Mouse (Mus musculus) left cerebral cortex, adult 2 months (tissue): Measurements from ENCODE around the gene Prdm11. TPM values are rescaled to one million over a fixed set of nuclear protein-coding genes. Genes with fewer than 3 reads are reported as not detected.

Experiments
- DNase-seq, 2 experiments: peaks; one replicate each; pipeline ENCODE4 v3.0.0; 2021 to 2022; ENCODE audit warnings: low spot score in 2 of 2, mixed read lengths in 1 of 2; ENCODE audit errors: extremely low spot score in 1 of 2
- H3K27ac ChIP-seq: fragments of 200-600 bp; 2 replicates; pipeline ENCODE4 v1.8.1; 2022
- H3K4me3 ChIP-seq: fragments of 200-600 bp; 2 replicates; pipeline ENCODE4 v1.8.1; 2022
- CTCF ChIP-seq: fragments of 200-600 bp; IDR thresholded peaks from 2 replicates; pipeline ENCODE4 v1.8.1; 2022; ENCODE audit warnings: antibody characterized with exemption, mild to moderate bottlenecking, moderate library complexity
- intact Hi-C: fragments of 180-260 bp; cut with DNase I; formaldehyde crosslinking; loops from one replicate; pipeline ENCODE4 v1.15.1; 2025
- total RNA-seq, 2 experiments: library from RNA; stranded (reverse); gene quantifications; 2 replicates each; pipeline ENCODE4 v1.2.3; 2021

Prdm11 gene
- total RNA-seq, 2 experiments from 2014 or later = 24.7 to 24.8 TPM

DNA sequence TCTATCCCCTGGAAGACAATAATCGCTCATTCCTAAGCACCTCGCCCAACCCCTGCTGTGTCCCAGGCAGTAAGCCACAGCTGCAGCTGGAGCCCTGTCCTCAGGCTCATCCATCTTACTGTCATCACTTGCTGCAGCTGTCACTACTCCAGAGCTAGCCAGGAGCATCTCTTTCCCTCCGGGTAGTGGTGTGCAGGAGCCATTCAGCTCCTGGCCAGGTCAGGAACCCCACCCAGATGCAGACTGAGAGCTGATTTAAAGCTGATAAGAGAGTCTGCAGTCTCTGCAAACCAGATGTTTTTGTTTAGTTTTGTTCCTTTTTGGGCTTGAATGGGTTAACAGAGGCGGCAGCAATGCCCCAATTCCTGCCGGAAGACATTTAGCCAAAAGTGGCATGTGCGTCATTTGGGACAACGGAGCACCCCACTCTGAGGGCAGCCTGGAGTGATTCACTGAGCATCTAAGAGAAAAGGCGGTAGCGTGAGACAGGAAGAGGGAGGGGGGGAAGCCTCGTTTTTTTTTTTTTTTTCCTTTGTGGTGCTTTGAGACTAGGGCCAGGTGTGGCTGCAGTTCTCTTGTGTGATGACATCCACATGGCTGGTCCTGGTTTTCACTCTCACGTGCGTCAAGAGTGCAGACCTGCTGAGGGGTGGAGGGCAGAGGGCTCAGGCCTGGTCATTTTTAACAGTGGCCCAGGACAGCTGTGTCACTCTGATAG is 97.8 kb downstream of the Prdm11 start:
- peak overlapping the region; percentile 78 for H3K27ac ChIP-seq
- intact Hi-C loops = loop anchor here (2.0 kb wide), 1 partner anchor 33 kb away; the partner anchor contains the start of gene Syt13
- H3K4me3 ChIP-seq = no peak overlapping the region
- no peak for TF ChIP-seq CTCF
- DNase-seq = peak; percentile 43 to 50

DNA sequence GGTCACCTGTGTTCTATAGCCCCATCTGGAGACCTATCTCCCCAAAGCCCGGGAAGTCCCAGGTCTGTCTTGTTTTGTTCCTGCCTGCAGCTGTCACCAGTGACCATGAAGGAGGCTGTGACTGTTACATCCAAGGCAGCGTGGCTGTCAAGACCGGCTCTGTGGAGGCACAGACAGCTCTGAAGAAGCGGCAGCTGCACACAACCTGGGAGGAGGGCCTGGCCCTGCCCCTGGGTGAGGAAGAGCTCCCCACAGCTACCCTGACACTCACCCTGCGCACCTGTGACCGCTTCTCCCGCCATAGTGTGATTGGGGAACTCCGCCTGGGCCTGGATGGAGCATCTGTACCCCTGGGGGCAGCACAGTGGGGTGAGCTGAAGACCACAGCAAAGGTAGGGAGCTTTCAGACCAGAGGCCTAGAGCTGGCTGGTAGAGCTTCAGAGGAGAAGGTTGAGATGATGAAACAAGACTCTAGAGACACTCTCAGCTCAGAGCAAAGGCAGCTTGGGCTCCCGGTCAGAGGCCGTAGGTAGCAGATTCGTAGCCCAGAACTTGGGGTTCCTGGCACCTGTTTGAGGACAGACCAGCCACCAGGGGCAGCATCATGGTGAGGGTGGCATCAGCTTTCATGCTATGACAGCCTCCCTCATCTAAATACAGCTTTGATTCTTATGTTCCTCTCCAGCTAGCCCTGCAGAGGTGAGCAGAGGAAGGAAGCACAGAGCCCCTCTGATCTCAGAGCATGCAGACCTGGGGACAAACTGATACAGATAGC is 100.0 kb downstream of the Prdm11 start:
- intact Hi-C loops = no loop called here
- TF ChIP-seq CTCF = peak; percentile 20
- H3K27ac ChIP-seq = peak overlapping the region; percentile 11
- no peak for DNase-seq
- no peak overlapping the region for H3K4me3 ChIP-seq

DNA sequence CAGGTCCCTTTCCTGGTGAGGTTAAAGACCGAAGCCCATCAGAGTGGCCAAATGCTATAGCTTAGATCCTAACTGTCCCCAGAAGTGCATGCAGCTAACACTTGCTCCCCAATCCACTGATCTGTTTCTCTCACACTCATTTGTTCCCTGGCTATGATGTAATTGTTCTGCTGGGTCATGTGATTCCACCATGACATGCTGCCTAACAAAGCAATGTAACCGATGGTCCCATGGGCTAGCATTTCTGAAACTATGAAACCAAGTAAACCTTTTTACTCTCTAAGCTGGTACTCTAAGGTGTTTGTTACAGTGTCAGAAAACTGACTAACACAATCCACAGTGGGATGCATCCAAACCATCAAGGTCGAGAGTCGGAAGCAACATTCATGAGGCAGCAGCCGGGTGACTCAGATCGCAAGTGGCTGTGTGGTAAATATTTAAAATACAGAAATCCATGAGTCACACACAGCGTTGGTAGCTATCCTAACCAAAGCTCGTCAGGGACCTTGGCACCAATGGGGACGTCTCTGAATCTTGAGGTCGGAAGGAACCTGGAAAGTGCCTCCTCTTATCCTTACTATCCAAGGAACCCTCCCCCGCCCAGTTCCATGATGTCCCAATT is 100.7 kb downstream of the Prdm11 start:
- intact Hi-C loops = no loop called here
- no peak overlapping the region for H3K4me3 ChIP-seq
- H3K27ac ChIP-seq = no peak overlapping the region; the same call in 1 of the 2 replicates
- no peak for TF ChIP-seq CTCF
- no peak for DNase-seq

DNA sequence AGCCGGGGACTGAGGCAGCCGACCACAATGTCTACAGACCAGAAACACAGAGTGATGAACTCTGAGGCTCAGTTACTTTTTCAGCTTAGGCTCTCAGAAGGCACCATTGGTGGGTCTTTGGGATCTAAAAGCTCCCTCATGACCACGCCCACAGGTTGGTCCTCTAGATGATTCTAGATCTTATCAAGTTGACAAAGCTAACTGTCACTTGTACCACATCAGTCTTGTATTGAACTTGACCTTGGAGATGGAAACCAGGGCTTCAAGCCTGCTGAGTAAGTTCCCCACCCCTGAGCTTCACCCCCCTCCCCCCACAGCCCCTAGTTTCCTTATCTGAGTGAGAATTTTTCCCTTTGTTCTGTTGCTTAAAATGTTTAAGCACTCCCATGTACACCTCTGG is 101.6 kb downstream of the Prdm11 start:
- no peak for DNase-seq
- TF ChIP-seq CTCF = no peak
- Histone ChIP-seq H3K4me3 (no peak overlapping the region), H3K27ac (no peak overlapping the region)
- intact Hi-C loops = no loop called here

DNA sequence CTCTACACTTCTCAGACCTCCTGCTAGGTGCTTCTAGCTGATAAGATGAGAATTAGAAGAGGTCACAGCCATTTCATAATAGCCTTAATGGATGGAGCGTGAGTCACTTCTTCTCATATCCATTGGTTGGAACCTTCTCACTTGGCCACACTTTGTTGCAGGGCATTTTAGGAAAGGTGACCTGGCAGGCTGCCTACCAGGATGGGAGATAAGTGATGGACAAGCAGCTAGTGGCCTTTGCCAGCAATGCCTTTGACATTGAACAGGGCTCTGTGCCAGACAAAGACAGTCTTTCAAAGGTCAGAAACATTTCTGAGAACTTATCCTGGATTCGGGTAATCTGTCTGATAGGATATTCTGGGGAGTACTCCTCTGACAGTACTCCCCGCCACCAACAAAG is 102.6 kb downstream of the Prdm11 start:
- intact Hi-C loops = no loop called here
- Histone ChIP-seq H3K4me3 (no peak overlapping the region), H3K27ac (no peak overlapping the region)
- no peak for DNase-seq
- TF ChIP-seq CTCF = no peak

DNA sequence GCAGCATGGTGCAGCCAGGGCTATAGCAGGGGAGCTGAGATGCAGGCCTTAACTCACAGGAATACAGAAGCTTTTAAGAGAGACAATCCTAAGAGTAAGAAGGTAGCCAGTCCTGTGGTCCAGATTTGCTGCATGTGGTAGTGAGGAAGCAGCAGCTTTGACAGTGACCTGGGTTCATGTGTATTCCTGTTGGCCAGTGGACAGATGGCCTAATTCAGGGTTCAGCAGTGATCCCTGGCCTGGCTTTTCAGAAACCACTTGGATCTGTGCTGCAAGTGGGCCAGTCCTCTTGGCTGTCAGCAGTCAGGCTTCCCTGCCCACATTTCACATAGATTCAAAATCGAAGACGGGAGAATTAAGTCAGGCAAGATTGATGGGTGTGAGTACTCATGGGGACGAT is 104.5 kb downstream of the Prdm11 start:
- TF ChIP-seq CTCF = no peak
- Histone ChIP-seq H3K4me3 (no peak overlapping the region), H3K27ac (peak overlapping the region; percentile 93)
- intact Hi-C loops = no loop called here
- no peak for DNase-seq

DNA sequence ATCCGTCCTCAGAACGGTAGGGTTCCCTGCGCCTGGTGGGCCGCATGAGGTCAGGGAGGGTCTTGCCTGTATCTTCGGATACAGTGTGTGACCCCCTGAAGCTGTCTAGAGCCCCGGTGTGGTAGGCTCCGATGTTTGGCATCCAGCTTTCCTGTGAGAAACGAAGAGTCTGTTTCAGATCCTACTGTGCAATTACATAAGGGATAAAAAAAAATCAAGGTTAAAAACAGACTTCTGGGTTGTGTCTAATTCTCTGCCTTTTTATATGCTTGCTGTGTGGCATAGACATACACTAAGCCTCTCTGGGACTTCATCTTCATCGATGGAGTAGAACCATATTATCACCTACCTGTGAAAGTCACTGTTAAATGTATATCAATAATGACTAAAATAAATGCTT is 105.0 kb downstream of the Prdm11 start:
- Histone ChIP-seq H3K4me3 (no peak overlapping the region), H3K27ac (peak overlapping the region; percentile 93)
- intact Hi-C loops = no loop called here
- no peak for DNase-seq
- no peak for TF ChIP-seq CTCF

DNA sequence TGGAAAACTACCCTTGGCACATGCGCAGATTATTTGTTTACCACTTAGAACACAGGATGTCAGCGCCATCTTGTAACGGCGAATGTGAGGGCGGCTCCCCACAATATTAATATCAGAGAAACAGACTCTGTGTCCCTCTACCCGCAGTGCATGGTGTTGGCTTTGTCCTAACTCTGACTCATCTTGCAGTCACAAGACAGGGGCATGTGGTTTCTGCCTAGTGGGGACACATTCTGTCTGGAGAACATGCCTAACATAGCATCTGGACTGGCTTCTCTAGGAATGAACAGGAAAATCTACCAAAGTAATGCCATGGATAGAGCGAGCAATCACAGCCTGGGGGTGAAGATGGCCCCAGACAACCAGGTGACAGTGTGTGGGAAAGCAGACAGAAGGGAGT is 107.1 kb downstream of the Prdm11 start:
- peak overlapping the region; percentile 93 for H3K27ac ChIP-seq
- no peak for TF ChIP-seq CTCF
- no peak overlapping the region for H3K4me3 ChIP-seq
- intact Hi-C loops = no loop called here
- DNase-seq = no peak

DNA sequence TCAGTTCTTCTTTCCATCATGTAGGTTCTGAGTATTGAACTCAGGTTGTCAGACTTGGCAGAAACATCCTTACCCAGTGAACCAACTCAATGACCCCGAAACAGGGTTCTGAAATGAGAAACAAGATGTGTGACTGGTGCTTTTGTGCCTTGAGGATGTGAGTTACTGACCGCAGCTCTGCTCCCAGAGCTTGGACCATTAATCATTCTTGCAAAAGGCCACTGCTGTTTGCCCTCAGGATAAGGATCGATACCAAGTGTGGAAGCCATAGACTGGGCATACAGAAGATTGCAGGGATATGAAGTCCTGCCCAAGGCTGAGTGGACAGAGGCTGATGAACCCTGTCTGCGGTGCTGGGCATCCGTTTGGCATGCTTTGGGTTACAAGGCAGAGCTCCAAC is 107.9 kb downstream of the Prdm11 start:
- intact Hi-C loops = no loop called here
- no peak for DNase-seq
- Histone ChIP-seq H3K4me3 (no peak overlapping the region), H3K27ac (peak overlapping the region; percentile 34; the same call in 1 of the 2 replicates)
- no peak for TF ChIP-seq CTCF

DNA sequence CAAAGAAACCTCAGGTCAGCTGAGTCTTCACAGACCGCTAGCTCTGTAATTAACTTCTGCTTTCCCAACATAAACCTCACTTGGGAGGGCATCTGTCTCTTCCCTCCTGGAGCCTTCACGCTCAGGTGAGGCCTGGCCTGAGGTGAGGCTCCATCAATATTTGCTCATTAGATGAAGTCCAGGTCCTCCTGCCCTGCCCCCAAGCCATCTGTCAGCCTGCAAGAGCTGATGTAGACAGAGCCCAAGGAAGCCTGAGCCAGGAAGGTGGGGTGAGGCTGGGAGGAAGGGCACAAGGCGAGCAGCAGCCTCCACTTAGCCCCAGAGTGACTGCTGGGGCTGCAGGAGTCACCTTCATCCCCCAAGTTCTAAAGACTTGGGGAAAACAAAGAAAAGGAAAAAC is 110.5 kb downstream of the Prdm11 start:
- intact Hi-C loops = loop anchor here (2.0 kb wide), 1 partner anchor 19 kb away; no protein-coding TSS in a partner anchor
- no peak for TF ChIP-seq CTCF
- peak overlapping the region; percentile 89 for H3K27ac ChIP-seq
- no peak for DNase-seq
- no peak overlapping the region for H3K4me3 ChIP-seq

DNA sequence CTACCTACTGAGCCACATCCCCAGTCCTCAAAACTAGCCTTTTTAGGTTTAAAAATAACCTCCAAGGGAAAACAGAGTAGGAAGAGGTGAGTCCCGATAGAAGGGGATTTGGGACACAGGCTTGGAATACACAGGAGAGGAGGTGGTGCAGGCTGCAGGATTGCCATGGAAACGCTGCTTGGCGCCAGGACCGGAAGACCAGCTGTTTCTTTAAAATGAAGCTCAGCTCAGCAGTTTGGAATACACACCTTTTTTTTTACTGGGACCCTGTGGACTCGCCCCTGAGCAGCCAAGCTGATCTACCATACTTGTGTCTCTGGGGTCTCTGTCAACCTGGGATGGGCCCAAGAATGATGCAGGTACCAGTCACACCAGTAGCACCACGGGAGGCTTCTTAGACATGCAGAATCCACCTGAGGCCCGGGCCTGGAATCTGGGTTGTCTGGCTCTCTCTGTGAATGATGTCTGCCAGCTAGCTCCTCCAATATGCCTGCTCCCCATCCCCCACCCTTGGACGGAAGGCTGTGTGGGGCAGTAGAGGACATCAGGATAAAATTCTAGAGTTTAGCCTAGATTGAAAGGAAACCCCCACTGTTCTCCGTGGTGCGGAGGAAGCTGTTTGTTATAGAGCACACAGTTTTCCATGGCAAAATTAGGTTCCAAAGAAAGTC is 111.5 kb downstream of the Prdm11 start:
- intact Hi-C loops = loop anchor here (2.0 kb wide), 1 partner anchor 18 kb away; no protein-coding TSS in a partner anchor
- Histone ChIP-seq H3K4me3 (no peak overlapping the region; the same call in 1 of the 2 replicates), H3K27ac (peak overlapping the region; percentile 84)
- TF ChIP-seq CTCF = no peak
- DNase-seq = peak; percentile 64 to 77
